Mouse (Mus musculus) MEL (cell line): ENCODE results near the gene Hoxa11. TPM values are rescaled to one million over a fixed set of nuclear protein-coding genes. Genes with fewer than 3 reads are reported as not detected.

Source experiments
- DNase-seq: peaks from one replicate; pipeline ENCODE4 v3.0.0; 2011; ENCODE audit warnings: low read depth, low spot score
- H3K27ac ChIP-seq: 2 replicates; pipeline ENCODE4 v1.5.1; 2012; ENCODE audit warnings: low read depth, mild to moderate bottlenecking, control low read depth, low read length, moderate library complexity; ENCODE audit not compliant: control insufficient read depth
- H3K27me3 ChIP-seq, 2 experiments: fragments of 150-350 bp in 1 of 2; sonication (generic) in 1 of 2; 2 replicates each; pipeline ENCODE4 v1.6.1; 2012; ENCODE audit warnings: low read length in 2 of 2, mild to moderate bottlenecking in 2 of 2, improper control_type of control experiment in 1 of 2, moderate library complexity in 1 of 2; ENCODE audit not compliant: insufficient read depth in 2 of 2, control insufficient read depth in 1 of 2
- H3K36me3 ChIP-seq, 2 experiments: 2 replicates each; pipeline ENCODE4 v1.6.1; 2012 to 2014; ENCODE audit warnings: low read length in 2 of 2, improper control_type of control experiment in 1 of 2, inconsistent platforms in 1 of 2, mild to moderate bottlenecking in 1 of 2; ENCODE audit not compliant: insufficient read depth in 2 of 2, control insufficient read depth in 1 of 2
- H3K4me1 ChIP-seq, 2 experiments: fragments of 150-350 bp in 1 of 2; sonication (generic) in 1 of 2; 2 replicates each; pipeline ENCODE4 v1.6.1; 2012; ENCODE audit warnings: low read length in 2 of 2, improper control_type of control experiment in 1 of 2, mild to moderate bottlenecking in 1 of 2; ENCODE audit not compliant: insufficient read depth in 2 of 2, control insufficient read depth in 1 of 2
- H3K4me3 ChIP-seq, 2 experiments: fragments of 150-350 bp in 1 of 2; sonication (generic) in 1 of 2; 2 replicates each; pipeline ENCODE4 v1.5.1; 2012; ENCODE audit warnings: low read depth in 2 of 2, low read length in 2 of 2, mild to moderate bottlenecking in 2 of 2, moderate library complexity in 2 of 2, control low read depth in 1 of 2, improper control_type of control experiment in 1 of 2; ENCODE audit not compliant: control insufficient read depth in 1 of 2, insufficient read depth in 1 of 2
- H3K79me2 ChIP-seq: 2 replicates; pipeline ENCODE4 v1.6.1; 2012; ENCODE audit warnings: mild to moderate bottlenecking, low read length, moderate library complexity; ENCODE audit not compliant: control insufficient read depth, poor library complexity, insufficient read depth
- H3K9ac ChIP-seq: 2 replicates; pipeline ENCODE4 v1.6.1; 2012; ENCODE audit warnings: low read depth, mild to moderate bottlenecking, control low read depth, low read length, moderate library complexity; ENCODE audit not compliant: control insufficient read depth, poor library complexity, severe bottlenecking
- H3K9me3 ChIP-seq: fragments of 150-350 bp; sonication (generic); replicated peaks from 2 replicates; pipeline ENCODE4 v1.6.1; 2012; ENCODE audit warnings: mild to moderate bottlenecking, low read length, improper control_type of control experiment, moderate library complexity; ENCODE audit not compliant: insufficient read depth
- BHLHE40 ChIP-seq: IDR thresholded peaks from 2 replicates; pipeline ENCODE4 v1.6.1; 2012; ENCODE audit warnings: low read depth, mild to moderate bottlenecking, inconsistent platforms, low read length, improper control_type of control experiment, borderline replicate concordance
- CHD1 ChIP-seq: IDR thresholded peaks from 2 replicates; pipeline ENCODE4 v1.6.1; 2012; ENCODE audit warnings: low read depth, mild to moderate bottlenecking, inconsistent platforms, low read length, improper control_type of control experiment
- ELF1 ChIP-seq: IDR thresholded peaks from 2 replicates; pipeline ENCODE4 v1.6.1; 2014; ENCODE audit warnings: low read depth, mild to moderate bottlenecking, inconsistent platforms, low read length, improper control_type of control experiment, moderate library complexity
- EP300 ChIP-seq, 2 experiments: IDR thresholded peaks; 2 replicates each; pipeline ENCODE4 v1.6.1; 2011; ENCODE audit warnings: improper control_type of control experiment in 2 of 2, low read length in 2 of 2, low read depth in 1 of 2, mild to moderate bottlenecking in 1 of 2
- GATA1 ChIP-seq: IDR thresholded peaks from 2 replicates; pipeline ENCODE4 v1.6.1; 2011; ENCODE audit warnings: low read depth, low read length, improper control_type of control experiment
- HCFC1 ChIP-seq: IDR thresholded peaks from 2 replicates; pipeline ENCODE4 v1.6.1; 2012; ENCODE audit warnings: low read depth, mild to moderate bottlenecking, inconsistent platforms, low read length, improper control_type of control experiment, moderate library complexity
- KAT2A ChIP-seq: conservative IDR thresholded peaks from 2 replicates; pipeline ENCODE4 v1.6.1; 2012; ENCODE audit warnings: low read depth, low read length, improper control_type of control experiment, inconsistent platforms
- MAX ChIP-seq: IDR thresholded peaks from 2 replicates; pipeline ENCODE4 v1.6.1; 2011; ENCODE audit warnings: low read length, improper control_type of control experiment
- MAZ ChIP-seq: IDR thresholded peaks from 2 replicates; pipeline ENCODE4 v1.6.1; 2012; ENCODE audit warnings: low read depth, mild to moderate bottlenecking, inconsistent platforms, low read length, improper control_type of control experiment
- MEF2A ChIP-seq: IDR thresholded peaks from 2 replicates; pipeline ENCODE4 v1.6.1; 2014; ENCODE audit warnings: low read depth, mild to moderate bottlenecking, inconsistent platforms, low read length, improper control_type of control experiment; ENCODE audit not compliant: poor library complexity, insufficient replicate concordance, severe bottlenecking; ENCODE audit errors: extremely low read depth
- MYC ChIP-seq: IDR thresholded peaks from 2 replicates; pipeline ENCODE4 v1.6.1; 2011; ENCODE audit warnings: low read depth, mild to moderate bottlenecking, low read length, improper control_type of control experiment, moderate library complexity
- POLR2AphosphoS2 ChIP-seq: IDR thresholded peaks from 2 replicates; pipeline ENCODE4 v1.6.1; 2011; ENCODE audit warnings: low read length, improper control_type of control experiment
- RAD21 ChIP-seq: IDR thresholded peaks from 2 replicates; pipeline ENCODE4 v1.6.1; 2011; ENCODE audit warnings: mild to moderate bottlenecking, low read depth, low read length, improper control_type of control experiment
- RCOR1 ChIP-seq: IDR thresholded peaks from 2 replicates; pipeline ENCODE4 v1.6.1; 2012; ENCODE audit warnings: low read depth, mild to moderate bottlenecking, inconsistent platforms, low read length, improper control_type of control experiment
- TAL1 ChIP-seq: IDR thresholded peaks from 2 replicates; pipeline ENCODE4 v1.6.1; 2012; ENCODE audit warnings: mild to moderate bottlenecking, inconsistent platforms, low read length, moderate library complexity, mixed read lengths
- TBP ChIP-seq: IDR thresholded peaks from 2 replicates; pipeline ENCODE4 v1.8.0; 2011; ENCODE audit warnings: low read depth, low read length, improper control_type of control experiment
- UBTF ChIP-seq: IDR thresholded peaks from 2 replicates; pipeline ENCODE4 v1.6.1; 2012; ENCODE audit warnings: low read depth, mild to moderate bottlenecking, inconsistent platforms, low read length, improper control_type of control experiment, moderate library complexity, borderline replicate concordance; ENCODE audit not compliant: insufficient read depth
- USF1 ChIP-seq: IDR thresholded peaks from 2 replicates; pipeline ENCODE4 v1.6.1; 2014; ENCODE audit warnings: low read depth, mild to moderate bottlenecking, inconsistent platforms, low read length, improper control_type of control experiment, moderate library complexity
- USF2 ChIP-seq, 2 experiments: IDR thresholded peaks; 2 replicates each; pipeline ENCODE4 v1.6.1; 2011 to 2012; ENCODE audit warnings: improper control_type of control experiment in 2 of 2, low read length in 2 of 2, borderline replicate concordance in 1 of 2, inconsistent platforms in 1 of 2, low read depth in 1 of 2, mild to moderate bottlenecking in 1 of 2; ENCODE audit not compliant: insufficient read depth in 1 of 2
- ZKSCAN1 ChIP-seq: IDR thresholded peaks from 2 replicates; pipeline ENCODE4 v1.6.1; 2012; ENCODE audit warnings: low read depth, mild to moderate bottlenecking, inconsistent platforms, low read length, improper control_type of control experiment, moderate library complexity
- polyA plus RNA-seq, 2 experiments: library from polyadenylated mRNA; stranded (reverse) in 1 of 2; unstranded in 1 of 2; fragments of >175 nt in 1 of 2; fragments of >200 nt in 1 of 2; gene quantifications; 2 replicates each; pipeline versions ENCODE4 v1.2.1 to v1.2.4; 2012; ENCODE audit warnings: low replicate concordance in 2 of 2, low read depth in 1 of 2; ENCODE audit not compliant: insufficient read length in 2 of 2, insufficient read depth in 1 of 2, missing spikeins in 1 of 2
- total RNA-seq: library from RNA; depleted of rRNA; stranded (reverse); fragments of 300-350 nt; gene quantifications from 2 replicates; pipeline ENCODE4 v1.2.3, GENCODE M21; 2012

Gene Hoxa11
- total and polyA plus RNA-seq, 3 experiments, result not detected

GRCm38 (mm10) chr6:52253511-52254500, 8.2 kb upstream of the Hoxa11 start:
- Histone ChIP-seq H3K27ac (no peak overlapping the region), H3K36me3 (no peaks in the 10 kb centered on the region), H3K4me1 (no peaks in the 10 kb centered on the region), H3K4me3 (no peak overlapping the region), H3K27me3 (no peaks in the 10 kb centered on the region), H3K9ac (no peak overlapping the region), H3K79me2 (no peaks in the 10 kb centered on the region), H3K9me3 (no peaks in the 10 kb centered on the region)
- no peak for TF ChIP-seq HCFC1
- TF ChIP-seq MYC, result no peak
- TF ChIP-seq MAX, result no peak
- no peak for TF ChIP-seq RCOR1
- TF ChIP-seq TAL1, result no peak
- TF ChIP-seq UBTF, result no peak
- TF ChIP-seq ZKSCAN1, result no peak
- no peak for TF ChIP-seq RAD21
- no peak for TF ChIP-seq TBP
- TF ChIP-seq KAT2A, result no peak
- TF ChIP-seq MAZ, result no peak
- TF ChIP-seq EP300 (IDR thresholded peaks at IDR 0.05; ENCODE audit: low read depth in 1 of 2, low read length in 2 of 2), result no peak
- TF ChIP-seq CHD1, result no peak
- no peak for TF ChIP-seq BHLHE40
- no peak for TF ChIP-seq POLR2AphosphoS2
- TF ChIP-seq ELF1, result no peak
- TF ChIP-seq GATA1, result no peak
- TF ChIP-seq USF2 (IDR thresholded peaks at IDR 0.05; ENCODE audit: borderline replicate concordance in 1 of 2, insufficient read depth in 1 of 2, low read depth in 1 of 2, low read length in 2 of 2), result no peak
- no peak for TF ChIP-seq USF1
- TF ChIP-seq MEF2A, result no peak
- DNase-seq, result no peak
